Mouse (Mus musculus) thymus, adult 2 months (tissue): ENCODE results near the gene Sympk.

Experiments used
- CTCF ChIP-seq: fragments of 200-500 bp; IDR thresholded peaks from 2 replicates; pipeline ENCODE4 v1.5.1; 2012; ENCODE audit warnings: mild to moderate bottlenecking, control low read depth, low read length, moderate library complexity, borderline replicate concordance; ENCODE audit not compliant: control insufficient read depth, poor library complexity, insufficient read depth; ENCODE audit errors: extremely low read depth
- POLR2A ChIP-seq: fragments of 200-500 bp; IDR thresholded peaks from 2 replicates; pipeline ENCODE4 v1.6.1; 2012; ENCODE audit warnings: mild to moderate bottlenecking, low read length, control low read depth, moderate library complexity; ENCODE audit not compliant: control insufficient read depth, poor library complexity, insufficient read depth; ENCODE audit errors: extremely low read depth

- TF ChIP-seq POLR2A, result no peak
- no peak for TF ChIP-seq CTCF
Observed at GRCm38 (mm10) chr7:19086760-19087159, 62.6 kb downstream of the Sympk start.
